In genomic region chr10:80987709-80988441, GRCm38 (mm10) we compare ENCODE assay signal across 7 mouse cellular contexts. TPM values are rescaled to one million over a fixed set of nuclear protein-coding genes. Genes with fewer than 3 reads are reported as not detected.
DNase-seq lines count a peak whose midpoint lies in the region; ATAC-seq and TF ChIP-seq lines count a peak whose summit lies in the region.

No protein-coding gene starts in this region.

- H3K4me1 ChIP-seq in hindbrain, embryonic 15.5 days (replicated peaks) = peaks cover 10% of the 10 kb centered on the region
- H3K4me1 ChIP-seq in limb, embryonic 10.5 days = peaks cover 15% of the 10 kb centered on the region
- peaks cover 7% of the 10 kb centered on the region for H3K4me1 ChIP-seq in midbrain, embryonic 11.5 days (ENCODE audit: control insufficient read depth, insufficient read depth, low read length)

- peak; percentile 91 to 93 for DNase-seq in cerebellum, postnatal 14 days
- peak; percentile 93 for DNase-seq in gastrocnemius, adult 2 months
- peak; percentile 95 for DNase-seq in limb, embryonic 10.5 days (ENCODE audit: low spot score)
- peak; percentile 98 for DNase-seq in midbrain, embryonic 11.5 days (ENCODE audit: low spot score, missing footprints)
- DNase-seq in skeletal muscle tissue, adult 2 months (ENCODE audit: low read depth, low spot score) = peak; percentile 93

- intact Hi-C loops in gastrocnemius, adult 2 months (cut with DNase I) = loop anchor here (1.0 kb wide), 1 partner anchor 60 kb away; no protein-coding TSS in a partner anchor

- H3K36me3 ChIP-seq in hindbrain, embryonic 15.5 days = no peaks in the 10 kb centered on the region
- H3K36me3 ChIP-seq in limb, embryonic 10.5 days = no peaks in the 10 kb centered on the region
- no peaks in the 10 kb centered on the region for H3K36me3 ChIP-seq in midbrain, embryonic 11.5 days (ENCODE audit: control insufficient read depth, insufficient read depth, low read length)

- peak overlapping the region; percentile 26; the same call in 1 of the 2 replicates for H3K4me3 ChIP-seq in gastrocnemius, adult 2 months
- H3K4me3 ChIP-seq in hindbrain, embryonic 15.5 days = no peak overlapping the region
- no peak overlapping the region; the same call in 1 of the 2 replicates for H3K4me3 ChIP-seq in limb, embryonic 10.5 days
- H3K4me3 ChIP-seq in midbrain, embryonic 11.5 days (ENCODE audit: low read depth, low read length) = no peak overlapping the region

- no peak overlapping the region for H3K4me2 ChIP-seq in hindbrain, embryonic 15.5 days
- H3K4me2 ChIP-seq in midbrain, embryonic 11.5 days = no peak overlapping the region

- H3K9ac ChIP-seq in hindbrain, embryonic 15.5 days = no peak overlapping the region
- no peak overlapping the region for H3K9ac ChIP-seq in midbrain, embryonic 11.5 days (ENCODE audit: low read length)

- WGBS in hindbrain, embryonic 15.5 days = 15% methylated on average over 10 of the region's 10 CpGs
- WGBS in limb, embryonic 10.5 days = 8% methylated on average over 10 of the region's 10 CpGs
- WGBS in midbrain, embryonic 11.5 days = 9% methylated on average over 10 of the region's 10 CpGs

- no peaks in the 10 kb centered on the region for H3K9me3 ChIP-seq in hindbrain, embryonic 15.5 days
- no peaks in the 10 kb centered on the region for H3K9me3 ChIP-seq in limb, embryonic 10.5 days (replicated peaks)
- no peaks in the 10 kb centered on the region for H3K9me3 ChIP-seq in midbrain, embryonic 11.5 days (ENCODE audit: control insufficient read depth, low read length)

- TF ChIP-seq CTCF in gastrocnemius, adult 2 months (IDR thresholded peaks at IDR 0.05) = peak; percentile 96

- peak; percentile 39 for ATAC-seq in activated CD4-positive, CD25-positive, alpha-beta regulatory T cell, adult 4 months
- ATAC-seq in hindbrain, embryonic 15.5 days (ENCODE audit: low FRiP score, low read depth) = peak; percentile 74
- peak; percentile 84 for ATAC-seq in midbrain, embryonic 11.5 days (ENCODE audit: low FRiP score)

- peak overlapping the region; percentile 94 for H3K27ac ChIP-seq in gastrocnemius, adult 2 months
- no peak overlapping the region for H3K27ac ChIP-seq in hindbrain, embryonic 15.5 days (replicated peaks)
- 0 out of 2 replicates have a peak overlapping the region, but pooled peaks have one; percentile 54 for H3K27ac ChIP-seq in limb, embryonic 10.5 days
- no peak overlapping the region for H3K27ac ChIP-seq in midbrain, embryonic 11.5 days (ENCODE audit: low read depth, low read length)

- H3K27me3 ChIP-seq in hindbrain, embryonic 15.5 days = peaks cover 36% of the 10 kb centered on the region
- H3K27me3 ChIP-seq in limb, embryonic 10.5 days (ENCODE audit: low read depth, poor library complexity, severe bottlenecking) = peaks cover 64% of the 10 kb centered on the region
- peaks cover 32% of the 10 kb centered on the region for H3K27me3 ChIP-seq in midbrain, embryonic 11.5 days (ENCODE audit: control insufficient read depth, insufficient read depth, low read length)

RNA-seq across cellular contexts. Expression of gene Gng7, which starts 26.9 kb away (rescaled TPM):
- not detected for polyA plus RNA-seq in activated CD4-positive, CD25-positive, alpha-beta regulatory T cell, adult 4 months (2017; shearing (Covaris generic))
- 1 to 10 TPM in 1 of 2 experiments, under 1 TPM in 1; 0.66 to 1.0 TPM for total RNA-seq in gastrocnemius, adult 2 months (2021)
- polyA plus RNA-seq in hindbrain, embryonic 15.5 days (2015; fragmentation: Nextera tagmentation; extraction: Ambion mirVana) = 19.1 and 21.4 TPM in 2 replicates
- polyA plus RNA-seq in limb, embryonic 10.5 days (2016; fragmentation: Nextera tagmentation; extraction: Ambion mirVana) = 4.3 and 4.5 TPM in 2 replicates
- 6.6 and 7.0 TPM in 2 replicates for polyA plus RNA-seq in midbrain, embryonic 11.5 days (2014; fragmentation: Nextera tagmentation; extraction: Ambion mirVana)

RNA-seq across cellular contexts. Expression of gene Diras1, which starts 37.6 kb away (rescaled TPM):
- polyA plus RNA-seq in activated CD4-positive, CD25-positive, alpha-beta regulatory T cell, adult 4 months (2017; shearing (Covaris generic)) = under 1 TPM in 1 of 2 experiments, not detected in 1; 0.11 TPM
- under 1 TPM in 1 of 2 experiments, not detected in 1; 0.08 TPM for total RNA-seq in gastrocnemius, adult 2 months (2021)
- 71.6 and 81.6 TPM in 2 replicates for polyA plus RNA-seq in hindbrain, embryonic 15.5 days (2015; fragmentation: Nextera tagmentation; extraction: Ambion mirVana)
- 0.11 and 0.18 TPM in 2 replicates for polyA plus RNA-seq in limb, embryonic 10.5 days (2016; fragmentation: Nextera tagmentation; extraction: Ambion mirVana)
- 3.1 and 3.3 TPM in 2 replicates for polyA plus RNA-seq in midbrain, embryonic 11.5 days (2014; fragmentation: Nextera tagmentation; extraction: Ambion mirVana)

RNA-seq across cellular contexts. Expression of gene Slc39a3, which starts 49.4 kb away (rescaled TPM):
- 1 to 10 TPM; 3.2 to 4.0 TPM for polyA plus RNA-seq in activated CD4-positive, CD25-positive, alpha-beta regulatory T cell, adult 4 months (2017; shearing (Covaris generic))
- total RNA-seq in gastrocnemius, adult 2 months (2021) = 10 to 100 TPM; 11.6 to 16.0 TPM
- polyA plus RNA-seq in hindbrain, embryonic 15.5 days (2015; fragmentation: Nextera tagmentation; extraction: Ambion mirVana) = 46.3 and 53.0 TPM in 2 replicates
- polyA plus RNA-seq in limb, embryonic 10.5 days (2016; fragmentation: Nextera tagmentation; extraction: Ambion mirVana) = 10.9 and 14.7 TPM in 2 replicates
- 9.1 and 10.1 TPM in 2 replicates for polyA plus RNA-seq in midbrain, embryonic 11.5 days (2014; fragmentation: Nextera tagmentation; extraction: Ambion mirVana)

RNA-seq across cellular contexts. Expression of gene Gadd45b, which starts 58.0 kb away (rescaled TPM):
- 10 to 100 TPM; 22.8 to 45.2 TPM for polyA plus RNA-seq in activated CD4-positive, CD25-positive, alpha-beta regulatory T cell, adult 4 months (2017; shearing (Covaris generic))
- total RNA-seq in gastrocnemius, adult 2 months (2021) = 10 to 100 TPM; 23.6 to 28.4 TPM
- polyA plus RNA-seq in hindbrain, embryonic 15.5 days (2015; fragmentation: Nextera tagmentation; extraction: Ambion mirVana) = 6.9 and 8.5 TPM in 2 replicates
- polyA plus RNA-seq in limb, embryonic 10.5 days (2016; fragmentation: Nextera tagmentation; extraction: Ambion mirVana) = 4.5 and 9.8 TPM in 2 replicates
- 10.1 and 11.3 TPM in 2 replicates for polyA plus RNA-seq in midbrain, embryonic 11.5 days (2014; fragmentation: Nextera tagmentation; extraction: Ambion mirVana)

Comparison
In these comparisons a context has a peak if more than half of its experiments do, and no peak if none do; other contexts are left out.
1. H3K27ac ChIP-seq: peak in gastrocnemius, adult 2 months (single experiment) and limb, embryonic 10.5 days (single experiment); none in hindbrain, embryonic 15.5 days (single experiment) and midbrain, embryonic 11.5 days (single experiment).
2. RNA of gene Diras1, which starts 37.6 kb away (polyA plus RNA-seq): 71.6 to 81.6 TPM in hindbrain, embryonic 15.5 days; 3.1 to 3.3 TPM in midbrain, embryonic 11.5 days, 0.11 to 0.18 TPM in limb, embryonic 10.5 days and 0.11 TPM in activated CD4-positive, CD25-positive, alpha-beta regulatory T cell, adult 4 months; every median in the first group is over 10 times any median in the second.
3. Peak in every context shown above with its lines, with median percentiles within 50 percentile points of each other: ATAC-seq and DNase-seq.